Mouse (Mus musculus): ENCODE data around the gene Plaa.

DNA sequence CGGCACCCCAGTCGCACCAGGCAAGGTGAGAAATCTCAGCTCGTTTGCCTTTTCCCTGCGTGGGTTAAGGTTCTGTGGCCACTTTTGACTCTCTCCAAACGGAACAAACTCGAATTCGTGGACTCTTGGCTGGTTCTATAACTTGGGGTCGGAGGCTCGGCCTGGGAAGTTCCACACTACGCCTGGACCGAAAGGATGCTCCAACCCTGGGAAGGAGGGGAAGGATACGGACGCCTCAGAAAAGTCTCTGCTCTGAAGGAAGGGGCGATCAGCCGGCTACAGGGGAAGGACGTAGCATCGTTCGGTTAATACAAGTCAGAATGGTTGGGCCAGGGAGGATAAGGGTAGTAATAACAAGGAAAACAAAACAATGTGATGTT is 11.6 kb upstream of the Plaa start:
- TF ChIP-seq POLR2A (IDR thresholded peaks at IDR 0.05; ENCODE audit: insufficient read depth, low read depth, low read length) (no peak), CTCF (IDR thresholded peaks at IDR 0.05; ENCODE audit: insufficient read depth, low read depth, low read length) (no peak)

Data from olfactory bulb, adult 2 months (tissue).